ENCODE assay signal across 10 mouse cellular contexts in the genomic region with DNA sequence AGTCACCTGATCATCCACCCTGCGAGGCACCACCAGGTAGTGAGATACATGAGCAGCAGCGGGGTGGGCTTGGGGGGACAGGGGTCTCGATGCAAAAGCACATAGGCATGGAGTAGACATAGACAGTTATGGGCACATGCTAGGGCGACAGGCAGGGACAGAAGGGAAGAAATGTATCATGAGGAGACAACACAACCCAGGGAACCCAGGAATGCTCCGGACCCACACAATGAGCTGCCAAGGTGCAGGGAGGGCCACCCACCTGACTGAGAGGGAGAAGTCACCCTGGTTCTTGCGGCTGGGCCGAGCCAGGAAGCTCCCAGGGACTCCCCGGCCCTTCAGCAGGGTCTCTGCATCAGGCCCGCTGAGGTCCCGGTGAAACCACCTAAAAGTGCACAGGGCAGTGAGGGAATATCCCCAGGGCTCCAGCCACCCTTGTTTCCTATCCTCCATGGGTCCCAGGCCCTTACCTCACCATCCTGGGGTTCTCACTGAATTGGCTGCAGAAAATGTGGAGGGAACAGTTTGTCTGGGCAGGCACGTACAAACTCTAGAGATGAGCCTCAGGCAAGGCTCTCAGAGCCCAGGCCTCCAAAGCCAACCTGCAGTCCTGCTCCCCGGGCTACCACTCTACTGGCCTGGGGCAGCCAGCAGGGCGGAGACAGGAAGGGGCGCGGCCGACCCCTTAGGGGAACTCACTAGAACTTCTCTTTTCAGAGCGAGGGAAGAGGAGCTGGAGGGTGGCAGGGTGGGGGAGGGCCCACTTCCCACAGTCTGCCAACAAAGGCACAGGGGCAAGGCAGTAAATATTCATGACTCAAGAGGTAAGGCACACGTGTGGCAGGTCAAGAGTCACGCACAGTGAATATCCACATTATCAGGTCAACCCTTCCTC. TPM values are rescaled to one million over a fixed set of nuclear protein-coding genes. Genes with fewer than 3 reads are reported as not detected.
DNase-seq lines count a peak whose midpoint lies in the region; ATAC-seq and TF ChIP-seq lines count a peak whose summit lies in the region.
"Had no signal": no experiment of that assay in that cellular context is flagged by ENCODE, and none has a peak within 500 bp of the region (broad histone marks: within the 10 kb centered on the region; RNA-seq: fewer than 3 reads in every experiment).

No protein-coding gene starts in this region.

- ATAC-seq in hindbrain, embryonic 12.5 days (ENCODE audit: low FRiP score): no peak
- ATAC-seq in heart, embryonic 16.5 days (replicated peaks; ENCODE audit: extremely low read depth, insufficient read depth, low FRiP score): peak; percentile 56; the same call in 1 of the 2 replicates
- ATAC-seq in cerebellum, adult (ENCODE audit: insufficient number of reproducible peaks, low FRiP score, low TSS enrichment): no peak
- ATAC-seq in hindbrain, embryonic 14.5 days (ENCODE audit: low FRiP score): no peak

- no peak for DNase-seq in hindbrain, embryonic 10.5 days (ENCODE audit: low spot score)
- no peak for DNase-seq in ES-E14 (ENCODE audit: low read depth, low spot score)
- peak; percentile 57 for DNase-seq in lung, postnatal 14 days
- peak; percentile 90 for DNase-seq in thymus, postnatal 14 days
- DNase-seq in hindbrain, embryonic 14.5 days (ENCODE audit: low spot score): no peak

- in situ Hi-C loops in ES-E14 (cut with MboI; ENCODE audit: low sequenced_read_pairs in 2 of 2, unreplicated experiment in 2 of 2): no loop called here

- H3K9me3 ChIP-seq in hindbrain, embryonic 10.5 days: no peaks in the 10 kb centered on the region
- no peaks in the 10 kb centered on the region for H3K9me3 ChIP-seq in hindbrain, embryonic 12.5 days (replicated peaks)
- no peaks in the 10 kb centered on the region for H3K9me3 ChIP-seq in ES-E14 (ENCODE audit: control insufficient read depth, insufficient read depth, low read depth, low read length)
- H3K9me3 ChIP-seq in heart, embryonic 16.5 days (replicated peaks; ENCODE audit: control insufficient read depth, low read length): no peaks in the 10 kb centered on the region
- H3K9me3 ChIP-seq in hindbrain, embryonic 14.5 days (ENCODE audit: control insufficient read depth, low read length): no peaks in the 10 kb centered on the region

- peak overlapping the region; percentile 75 for H3K27ac ChIP-seq in hindbrain, embryonic 10.5 days
- H3K27ac ChIP-seq in hindbrain, embryonic 12.5 days: no peak overlapping the region
- H3K27ac ChIP-seq in ES-E14 (ENCODE audit: insufficient read depth, low read depth, low read length, poor library complexity, severe bottlenecking): peak overlapping the region; percentile 13; the same call in 1 of the 2 replicates
- H3K27ac ChIP-seq in heart, embryonic 16.5 days (ENCODE audit: low read length): 0 out of 2 replicates have a peak overlapping the region, but pooled peaks have one; percentile 2
- H3K27ac ChIP-seq in hindbrain, embryonic 14.5 days: no peak overlapping the region

- no peaks in the 10 kb centered on the region for H3K36me3 ChIP-seq in hindbrain, embryonic 10.5 days
- H3K36me3 ChIP-seq in hindbrain, embryonic 12.5 days: no peaks in the 10 kb centered on the region
- H3K36me3 ChIP-seq in ES-E14 (ENCODE audit: control insufficient read depth, insufficient read depth, low read length, poor library complexity, severe bottlenecking): no peaks in the 10 kb centered on the region; the same call in 1 of the 2 replicates
- no peaks in the 10 kb centered on the region for H3K36me3 ChIP-seq in heart, embryonic 16.5 days (ENCODE audit: control insufficient read depth, insufficient read depth)
- H3K36me3 ChIP-seq in hindbrain, embryonic 14.5 days (replicated peaks; ENCODE audit: control insufficient read depth, insufficient read depth): no peaks in the 10 kb centered on the region

- no peaks in the 10 kb centered on the region for H3K27me3 ChIP-seq in hindbrain, embryonic 10.5 days (ENCODE audit: insufficient read depth, poor library complexity, severe bottlenecking)
- no peaks in the 10 kb centered on the region for H3K27me3 ChIP-seq in hindbrain, embryonic 12.5 days
- no peaks in the 10 kb centered on the region for H3K27me3 ChIP-seq in heart, embryonic 16.5 days (ENCODE audit: control insufficient read depth, insufficient read depth, low read length)
- no peaks in the 10 kb centered on the region for H3K27me3 ChIP-seq in hindbrain, embryonic 14.5 days (ENCODE audit: control insufficient read depth, insufficient read depth, low read length)

- 49% methylated on average over 19 of the region's 19 CpGs for WGBS in hindbrain, embryonic 10.5 days
- WGBS in hindbrain, embryonic 12.5 days: 57% methylated on average over 19 of the region's 19 CpGs
- WGBS in heart, embryonic 16.5 days: 55% methylated on average over 19 of the region's 19 CpGs
- 56% methylated on average over 19 of the region's 19 CpGs for WGBS in hindbrain, embryonic 14.5 days

- no peak overlapping the region for H3K9ac ChIP-seq in hindbrain, embryonic 12.5 days
- peak overlapping the region; percentile 63 for H3K9ac ChIP-seq in ES-E14 (ENCODE audit: insufficient read depth, low read depth, low read length, poor library complexity, severe bottlenecking)
- peak overlapping the region; percentile 51; the same call in 1 of the 2 replicates for H3K9ac ChIP-seq in heart, embryonic 16.5 days (ENCODE audit: low read length)
- H3K9ac ChIP-seq in hindbrain, embryonic 14.5 days: no peak overlapping the region

- peaks cover 21% of the 10 kb centered on the region for H3K4me1 ChIP-seq in hindbrain, embryonic 10.5 days (replicated peaks)
- peaks cover 10% of the 10 kb centered on the region; the same call in 1 of the 2 replicates for H3K4me1 ChIP-seq in hindbrain, embryonic 12.5 days
- peaks cover 0 to 19% of the 10 kb centered on the region in 2 experiments; a peak in 2 of 4 replicates for H3K4me1 ChIP-seq in ES-E14 (ENCODE audit: control insufficient read depth in 2 of 2, insufficient read depth in 2 of 2, low read length in 2 of 2, poor library complexity in 1 of 2)
- H3K4me1 ChIP-seq in heart, embryonic 16.5 days (ENCODE audit: control insufficient read depth, insufficient read depth, low read length): no peaks in the 10 kb centered on the region
- no peaks in the 10 kb centered on the region for H3K4me1 ChIP-seq in hindbrain, embryonic 14.5 days (replicated peaks; ENCODE audit: control insufficient read depth, insufficient read depth, low read length)

- H3K4me3 ChIP-seq in hindbrain, embryonic 10.5 days: 0 out of 2 replicates have a peak overlapping the region, but pooled peaks have one; percentile 2
- no peak overlapping the region for H3K4me3 ChIP-seq in hindbrain, embryonic 12.5 days
- peak overlapping the region; percentile 45 to 55; a peak in 3 of 4 replicates for H3K4me3 ChIP-seq in ES-E14 (ENCODE audit: insufficient read depth in 1 of 2, low read depth in 1 of 2, low read length in 2 of 2, poor library complexity in 1 of 2, severe bottlenecking in 1 of 2)
- H3K4me3 ChIP-seq in heart, embryonic 16.5 days (ENCODE audit: low read length): peak overlapping the region; percentile 33
- no peak overlapping the region for H3K4me3 ChIP-seq in hindbrain, embryonic 14.5 days (replicated peaks; ENCODE audit: low read length)
- H3K4me3 ChIP-seq: myocyte had no signal

- H3K4me2 ChIP-seq in hindbrain, embryonic 12.5 days (replicated peaks): no peak overlapping the region
- H3K4me2 ChIP-seq in heart, embryonic 16.5 days (ENCODE audit: low read depth, low read length): peak overlapping the region; percentile 30
- no peak overlapping the region for H3K4me2 ChIP-seq in hindbrain, embryonic 14.5 days (replicated peaks)

TF ChIP-seq in ES-E14, 5 proteins besides CTCF, POLR2A, EP300 and RAD21 (continues in another document):
- TF ChIP-seq ZNF384 (IDR thresholded peaks at IDR 0.05; ENCODE audit: low read depth, low read length) (no peak), CHD2 (IDR thresholded peaks at IDR 0.05; ENCODE audit: low read depth, low read length) (no peak), MAFK (IDR thresholded peaks at IDR 0.05; ENCODE audit: insufficient read depth, low read depth, low read length) (no peak)

RNA-seq across cellular contexts. Expression of a gene that starts 5.8 kb away (rescaled TPM):
- 7.9 and 8.2 TPM in 2 replicates for polyA plus RNA-seq in hindbrain, embryonic 10.5 days (2016; fragmentation: Nextera tagmentation; extraction: Ambion mirVana)
- 5.6 TPM in 2 replicates for polyA plus RNA-seq in hindbrain, embryonic 12.5 days (2016; fragmentation: Nextera tagmentation; extraction: Ambion mirVana)
- total RNA-seq in ES-E14 (2012; rRNA removed): 15.1 and 16.5 TPM in 2 replicates
- 14.6 and 31.3 TPM in 2 replicates for polyA plus RNA-seq in heart, embryonic 16.5 days (2015; fragmentation: Nextera tagmentation; extraction: Ambion mirVana)
- polyA plus RNA-seq in hindbrain, embryonic 14.5 days (2014; fragmentation: Nextera tagmentation; extraction: Ambion mirVana): 3.5 and 4.3 TPM in 2 replicates

RNA-seq across cellular contexts. Expression of a gene that starts 8.5 kb away (rescaled TPM):
- polyA plus RNA-seq in hindbrain, embryonic 10.5 days (2016; fragmentation: Nextera tagmentation; extraction: Ambion mirVana): 446 and 555 TPM in 2 replicates
- 519 and 565 TPM in 2 replicates for polyA plus RNA-seq in hindbrain, embryonic 12.5 days (2016; fragmentation: Nextera tagmentation; extraction: Ambion mirVana)
- 108 and 128 TPM in 2 replicates for total RNA-seq in ES-E14 (2012; rRNA removed)
- 429 and 447 TPM in 2 replicates for polyA plus RNA-seq in heart, embryonic 16.5 days (2015; fragmentation: Nextera tagmentation; extraction: Ambion mirVana)
- 616 and 701 TPM in 2 replicates for polyA plus RNA-seq in hindbrain, embryonic 14.5 days (2014; fragmentation: Nextera tagmentation; extraction: Ambion mirVana)

RNA-seq across cellular contexts. Expression of a gene that starts 20.6 kb away (rescaled TPM):
- polyA plus RNA-seq in hindbrain, embryonic 10.5 days (2016; fragmentation: Nextera tagmentation; extraction: Ambion mirVana): 410 and 445 TPM in 2 replicates
- 291 and 292 TPM in 2 replicates for polyA plus RNA-seq in hindbrain, embryonic 12.5 days (2016; fragmentation: Nextera tagmentation; extraction: Ambion mirVana)
- 530 and 581 TPM in 2 replicates for total RNA-seq in ES-E14 (2012; rRNA removed)
- 347 and 355 TPM in 2 replicates for polyA plus RNA-seq in heart, embryonic 16.5 days (2015; fragmentation: Nextera tagmentation; extraction: Ambion mirVana)
- polyA plus RNA-seq in hindbrain, embryonic 14.5 days (2014; fragmentation: Nextera tagmentation; extraction: Ambion mirVana): 241 and 242 TPM in 2 replicates

RNA-seq across cellular contexts. Expression of a gene that starts 20.7 kb away (rescaled TPM):
- 215 and 232 TPM in 2 replicates for polyA plus RNA-seq in hindbrain, embryonic 10.5 days (2016; fragmentation: Nextera tagmentation; extraction: Ambion mirVana)
- polyA plus RNA-seq in hindbrain, embryonic 12.5 days (2016; fragmentation: Nextera tagmentation; extraction: Ambion mirVana): 131 and 138 TPM in 2 replicates
- 292 and 344 TPM in 2 replicates for total RNA-seq in ES-E14 (2012; rRNA removed)
- polyA plus RNA-seq in heart, embryonic 16.5 days (2015; fragmentation: Nextera tagmentation; extraction: Ambion mirVana): 125 and 133 TPM in 2 replicates
- 91.4 and 94.1 TPM in 2 replicates for polyA plus RNA-seq in hindbrain, embryonic 14.5 days (2014; fragmentation: Nextera tagmentation; extraction: Ambion mirVana)

RNA-seq across cellular contexts. Expression of a gene that starts 23.1 kb away (rescaled TPM):
- polyA plus RNA-seq in hindbrain, embryonic 10.5 days (2016; fragmentation: Nextera tagmentation; extraction: Ambion mirVana): not detected in 2 replicates
- polyA plus RNA-seq in hindbrain, embryonic 12.5 days (2016; fragmentation: Nextera tagmentation; extraction: Ambion mirVana): not detected in 2 replicates
- 0.13 TPM in 1 of 2 replicates, not detected in the other for total RNA-seq in ES-E14 (2012; rRNA removed)
- polyA plus RNA-seq in heart, embryonic 16.5 days (2015; fragmentation: Nextera tagmentation; extraction: Ambion mirVana): not detected in 2 replicates
- polyA plus RNA-seq in hindbrain, embryonic 14.5 days (2014; fragmentation: Nextera tagmentation; extraction: Ambion mirVana): not detected in 2 replicates
- polyA plus RNA-seq: brain, embryonic 14.5 days; myocyte had no signal

Comparison
In these comparisons a context has a peak if more than half of its experiments do, and no peak if none do; other contexts are left out.
1. H3K27ac ChIP-seq: peak in hindbrain, embryonic 10.5 days (single experiment), ES-E14 (single experiment) and heart, embryonic 16.5 days (single experiment); none in hindbrain, embryonic 12.5 days (single experiment) and hindbrain, embryonic 14.5 days (single experiment).
2. H3K4me3 ChIP-seq: peak in hindbrain, embryonic 10.5 days (single experiment), ES-E14 (2 of 2) and heart, embryonic 16.5 days (single experiment); none in hindbrain, embryonic 12.5 days (single experiment) and hindbrain, embryonic 14.5 days (single experiment).
3. DNase-seq: peak in lung, postnatal 14 days (single experiment) and thymus, postnatal 14 days (single experiment); none in hindbrain, embryonic 10.5 days (single experiment), ES-E14 (single experiment) and hindbrain, embryonic 14.5 days (single experiment).
4. H3K9ac ChIP-seq: peak in ES-E14 (single experiment) and heart, embryonic 16.5 days (single experiment); none in hindbrain, embryonic 12.5 days (single experiment) and hindbrain, embryonic 14.5 days (single experiment).